Mouse (Mus musculus) erythroid progenitor cell, adult 5-6 weeks (primary cell): ENCODE data around the gene 4921517D22Rik. TPM values are rescaled to one million over a fixed set of nuclear protein-coding genes. Genes with fewer than 3 reads are reported as not detected.

Source experiments
- ATAC-seq: replicated peaks from 2 replicates; pipeline ENCODE4 v1.8.0; 2016; ENCODE audit warnings: moderate number of reproducible peaks, mild to moderate bottlenecking, moderate TSS enrichment, inconsistent platforms; ENCODE audit not compliant: poor library complexity, low FRiP score, severe bottlenecking
- total RNA-seq, 2 experiments: library from RNA; stranded (forward) in 1 of 2; stranded (reverse) in 1 of 2; fragments of 150-400 nt in 1 of 2; fragments of 186-747, 209-891 nt in 1 of 2; gene quantifications; 2 replicates each; pipeline versions ENCODE4 v1.2.3 to v1.2.4; 2015 to 2017; ENCODE audit warnings: low replicate concordance in 2 of 2

4921517D22Rik gene
- total RNA-seq, 2 experiments from 2014 or later: not detected

- no peak for ATAC-seq
Measured at GRCm38 (mm10) chr13:59637800-59638199, 56.1 kb downstream of the 4921517D22Rik start.

Other genes with a start within 250 kb of the 4921517D22Rik start
- 35.7 and 83.4 TPM in 2 replicates for gene Agtpbp1, start 108.9 kb downstream of the 4921517D22Rik start, total RNA-seq (2015; ENCODE audit: low replicate concordance)
- gene Agtpbp1, start 108.9 kb downstream of the 4921517D22Rik start, total RNA-seq (2017; ENCODE audit: low replicate concordance): 45.5 and 71.2 TPM in 2 replicates
- 23.8 and 28.5 TPM in 2 replicates for gene Naa35, start 108.8 kb downstream of the 4921517D22Rik start, total RNA-seq (2015; ENCODE audit: low replicate concordance)
- 47.2 and 53.1 TPM in 2 replicates for gene Naa35, start 108.8 kb downstream of the 4921517D22Rik start, total RNA-seq (2017; ENCODE audit: low replicate concordance)
- gene Golm1, start 18.3 kb downstream of the 4921517D22Rik start, total RNA-seq (2015; ENCODE audit: low replicate concordance): 45.0 and 46.1 TPM in 2 replicates
- 78.4 and 80.5 TPM in 2 replicates for gene Golm1, start 18.3 kb downstream of the 4921517D22Rik start, total RNA-seq (2017; ENCODE audit: low replicate concordance)
- gene Spata31d1a, start 16.2 kb upstream of the 4921517D22Rik start, total RNA-seq (2015; ENCODE audit: low replicate concordance): not detected in 2 replicates
- not detected in 2 replicates for gene Spata31d1a, start 16.2 kb upstream of the 4921517D22Rik start, total RNA-seq (2017; ENCODE audit: low replicate concordance)
- gene Spata31d1b, start 18.2 kb upstream of the 4921517D22Rik start, total RNA-seq (2015; ENCODE audit: low replicate concordance): not detected in 2 replicates
- not detected in 2 replicates for gene Spata31d1b, start 18.2 kb upstream of the 4921517D22Rik start, total RNA-seq (2017; ENCODE audit: low replicate concordance)
- not detected in 2 replicates for gene Spata31d1d, start 37.6 kb upstream of the 4921517D22Rik start, total RNA-seq (2015; ENCODE audit: low replicate concordance)
- gene Spata31d1d, start 37.6 kb upstream of the 4921517D22Rik start, total RNA-seq (2017; ENCODE audit: low replicate concordance): not detected in 2 replicates
- gene 1700014D04Rik, start 52.6 kb upstream of the 4921517D22Rik start, total RNA-seq (2015; ENCODE audit: low replicate concordance): 2.9 and 3.2 TPM in 2 replicates
- 0.13 TPM in 1 of 2 replicates, not detected in the other for gene 1700014D04Rik, start 52.6 kb upstream of the 4921517D22Rik start, total RNA-seq (2017; ENCODE audit: low replicate concordance)
- 543 and 663 TPM in 2 replicates for gene Isca1, start 75.7 kb upstream of the 4921517D22Rik start, total RNA-seq (2015; ENCODE audit: low replicate concordance)
- gene Isca1, start 75.7 kb upstream of the 4921517D22Rik start, total RNA-seq (2017; ENCODE audit: low replicate concordance): 331 and 419 TPM in 2 replicates
- gene Gm49354, start 88.1 kb upstream of the 4921517D22Rik start, total RNA-seq (2015; ENCODE audit: low replicate concordance): not detected in 2 replicates
- gene Gm49354, start 88.1 kb upstream of the 4921517D22Rik start, total RNA-seq (2017; ENCODE audit: low replicate concordance): 217 and 577 TPM in 2 replicates
- gene Tut7, start 129.0 kb upstream of the 4921517D22Rik start, total RNA-seq (2015; ENCODE audit: low replicate concordance): 459 and 492 TPM in 2 replicates
- gene Tut7, start 129.0 kb upstream of the 4921517D22Rik start, total RNA-seq (2017; ENCODE audit: low replicate concordance): 561 and 620 TPM in 2 replicates